Mouse (Mus musculus): ENCODE measurements around the gene Mrpl52.
A peak's percentile ranks its signal among the peaks of the same experiment; 100 is the strongest.

The Mrpl52 gene

DNA sequence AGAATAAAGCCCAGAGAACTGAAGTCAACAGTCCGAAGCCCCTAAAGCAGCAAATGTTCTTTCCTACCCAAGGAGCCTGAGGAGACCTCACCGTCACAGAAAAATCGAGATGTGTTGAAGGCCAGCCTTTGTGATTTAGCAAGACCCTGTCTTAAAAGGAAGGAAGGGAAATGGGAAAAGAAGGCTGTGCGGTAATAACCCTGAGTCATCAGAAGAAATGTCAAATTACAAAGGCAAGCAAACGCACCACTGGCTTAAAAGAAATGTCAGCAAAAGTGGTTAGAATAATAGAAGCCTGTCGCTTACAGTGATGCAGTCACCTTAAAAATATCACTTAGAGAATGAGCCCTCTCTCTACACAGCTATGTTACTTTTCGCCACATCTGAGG lies 28.2 kb upstream of the Mrpl52 start:
- no peak for DNase-seq (ENCODE audit: low read depth, low spot score)
- Histone ChIP-seq H3K27me3 (ENCODE audit: control insufficient read depth, insufficient read depth, low read length, poor library complexity, severe bottlenecking) (no peaks in the 10 kb centered on the region), H3K36me3 (ENCODE audit: control insufficient read depth, insufficient read depth, low read length, poor library complexity, severe bottlenecking) (no peaks in the 10 kb centered on the region)

DNA sequence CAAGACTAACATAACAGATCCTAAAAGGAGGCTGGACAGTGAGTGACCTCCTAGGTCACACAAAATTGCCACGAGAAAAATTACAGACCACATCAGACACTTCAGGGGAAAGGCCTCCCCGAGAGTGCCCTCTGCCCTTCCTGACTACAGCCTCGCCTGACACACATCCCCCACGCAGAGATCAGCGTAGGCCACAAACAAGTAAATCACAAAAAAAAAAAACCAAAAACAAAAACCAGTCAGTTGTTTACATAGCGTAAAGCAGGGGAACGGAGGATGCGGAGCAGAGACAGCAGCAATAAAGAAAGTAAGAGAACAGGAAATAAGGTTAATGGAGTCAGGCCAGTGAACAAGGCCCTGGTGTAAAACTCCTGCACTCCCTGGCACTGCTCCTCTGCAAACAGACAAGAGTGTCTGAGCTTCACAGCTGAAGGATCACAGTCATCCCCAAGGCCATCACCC lies 27.8 kb upstream of the Mrpl52 start:
- Histone ChIP-seq H3K36me3 (ENCODE audit: control insufficient read depth, insufficient read depth, low read length, poor library complexity, severe bottlenecking) (no peaks in the 10 kb centered on the region), H3K27me3 (ENCODE audit: control insufficient read depth, insufficient read depth, low read length, poor library complexity, severe bottlenecking) (no peaks in the 10 kb centered on the region)
- DNase-seq (ENCODE audit: low read depth, low spot score): no peak

DNA sequence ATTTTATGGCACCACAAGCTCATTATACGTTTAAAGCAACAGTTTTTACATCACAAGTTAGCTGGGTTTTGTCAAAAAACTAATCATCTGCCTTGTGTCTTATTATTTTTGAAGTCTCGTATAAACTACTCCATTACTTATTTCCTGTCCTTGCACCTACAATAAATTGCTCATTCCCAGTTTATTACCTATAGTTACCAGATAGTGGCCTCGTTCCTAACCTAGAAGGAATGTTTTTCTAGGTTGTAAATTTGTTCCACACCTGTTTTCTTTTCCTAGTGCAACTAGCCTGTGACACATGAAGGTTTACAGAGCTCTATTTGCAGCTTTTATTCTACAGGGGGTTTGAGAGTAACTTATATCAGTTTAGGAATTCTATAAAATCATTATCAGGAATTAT lies 25.0 kb upstream of the Mrpl52 start:
- H3K36me3 ChIP-seq (ENCODE audit: control insufficient read depth, insufficient read depth, low read length, poor library complexity, severe bottlenecking): no peaks in the 10 kb centered on the region
- H3K27me3 ChIP-seq (ENCODE audit: control insufficient read depth, insufficient read depth, low read length, poor library complexity, severe bottlenecking): no peaks in the 10 kb centered on the region
- DNase-seq (ENCODE audit: low read depth, low spot score): no peak

DNA sequence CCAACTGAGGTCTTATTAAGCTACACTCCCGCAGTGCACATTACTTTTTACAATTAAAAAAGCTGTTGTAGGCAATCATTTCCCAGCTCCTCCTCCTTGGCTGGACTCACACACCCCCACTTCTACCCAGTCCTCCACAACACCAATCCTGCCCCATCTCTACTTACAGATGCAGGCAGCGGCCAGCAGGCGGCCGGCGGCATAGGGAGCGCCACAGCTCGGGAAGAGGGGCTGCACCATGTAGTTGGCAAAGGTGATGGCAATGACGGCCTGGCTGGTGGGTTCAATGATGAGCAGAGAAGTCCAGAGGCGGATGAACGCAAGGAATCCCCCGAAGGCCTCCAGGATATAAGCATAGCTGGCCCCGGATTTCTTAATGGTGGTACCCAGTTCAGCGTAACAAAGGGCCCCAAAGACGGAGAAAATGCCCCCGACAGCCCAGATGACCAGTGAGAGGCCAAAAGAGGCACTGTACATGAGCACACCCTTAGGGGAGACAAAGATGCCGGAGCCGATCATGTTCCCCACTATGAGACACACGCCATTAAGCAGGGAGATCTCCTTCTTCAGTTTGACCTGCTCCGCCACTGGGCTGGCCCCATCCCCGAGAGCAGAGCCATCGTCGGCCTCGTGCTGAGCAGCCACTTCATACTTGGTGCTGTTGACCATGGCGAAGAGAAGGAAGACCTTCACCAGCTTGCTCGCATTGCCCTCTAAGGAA lies 18.2 kb upstream of the Mrpl52 start:
- H3K27me3 ChIP-seq (ENCODE audit: control insufficient read depth, insufficient read depth, low read length, poor library complexity, severe bottlenecking): no peaks in the 10 kb centered on the region
- no peak for DNase-seq (ENCODE audit: low read depth, low spot score)
- H3K36me3 ChIP-seq (ENCODE audit: control insufficient read depth, insufficient read depth, low read length, poor library complexity, severe bottlenecking): no peaks in the 10 kb centered on the region

DNA sequence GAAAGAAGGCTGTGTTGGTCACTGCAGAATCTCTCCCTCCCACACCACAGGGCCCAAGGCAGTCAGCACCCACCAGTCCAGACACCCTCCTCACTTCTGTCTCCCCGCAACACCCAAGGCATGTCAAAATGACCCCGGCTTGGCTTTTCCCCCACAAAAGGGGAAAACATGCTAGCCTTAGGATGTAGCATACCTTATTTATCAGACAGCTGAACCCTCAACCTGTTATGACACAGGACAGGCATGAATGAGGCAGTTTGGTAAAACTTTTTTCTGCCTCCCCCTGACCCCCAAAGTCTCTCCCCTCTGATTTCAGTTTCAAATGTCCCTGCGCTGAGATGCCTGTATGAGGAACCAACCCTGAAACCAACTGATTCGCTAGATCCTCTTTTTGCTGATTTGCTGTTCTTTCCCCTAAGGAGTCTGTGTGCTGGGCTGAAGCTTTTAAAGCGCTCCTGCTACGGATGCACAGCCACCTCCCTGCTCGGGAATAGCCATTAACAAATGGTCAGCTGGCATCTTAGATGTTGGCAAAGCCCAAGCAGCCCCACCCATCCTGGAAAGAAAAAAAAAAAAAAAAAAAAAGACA lies 17.6 kb upstream of the Mrpl52 start:
- Histone ChIP-seq H3K36me3 (ENCODE audit: control insufficient read depth, insufficient read depth, low read length, poor library complexity, severe bottlenecking) (no peaks in the 10 kb centered on the region), H3K27me3 (ENCODE audit: control insufficient read depth, insufficient read depth, low read length, poor library complexity, severe bottlenecking) (no peaks in the 10 kb centered on the region)
- peak; percentile 81 for DNase-seq (ENCODE audit: low read depth, low spot score)

DNA sequence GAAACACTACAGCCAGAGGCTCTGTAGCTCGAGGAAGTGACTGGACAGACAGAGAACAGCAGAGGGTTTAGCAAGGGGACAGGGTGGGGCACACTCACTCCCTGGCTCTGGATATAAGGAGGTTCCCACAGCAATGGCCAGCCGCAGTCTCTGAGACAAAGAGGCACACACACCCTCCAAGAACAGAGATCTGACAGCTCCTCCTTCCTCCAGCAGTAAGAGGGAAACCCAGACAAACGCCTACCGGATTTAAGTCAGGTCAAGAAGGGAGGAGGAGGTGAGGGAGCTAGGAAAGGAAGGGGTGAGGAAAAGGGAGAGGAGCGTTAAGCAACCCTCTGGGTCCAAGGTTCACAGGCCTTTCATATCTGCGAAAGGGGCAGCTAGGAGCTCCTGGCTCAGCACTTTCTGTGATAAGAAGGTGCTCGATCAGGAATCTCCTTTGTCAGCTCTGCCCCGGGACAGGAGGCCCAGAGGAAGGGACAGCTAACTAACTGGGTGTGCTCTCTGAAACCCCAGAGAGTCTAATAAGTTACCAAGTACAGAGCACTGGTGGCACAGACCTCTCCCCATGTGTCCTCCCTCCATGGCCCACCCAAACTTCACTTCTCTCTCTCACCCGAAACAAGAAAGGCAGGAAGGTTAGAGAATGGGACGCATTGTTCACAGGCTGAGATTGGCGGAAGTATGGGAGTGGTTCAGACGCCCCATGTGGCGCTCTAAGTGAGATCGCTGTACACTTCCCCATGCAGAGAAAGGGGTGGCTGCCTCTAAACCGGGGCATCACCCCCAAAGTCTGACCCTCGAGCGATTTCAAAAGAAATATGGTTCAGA lies 16.5 kb upstream of the Mrpl52 start:
- peak; percentile 36 for DNase-seq (ENCODE audit: low read depth, low spot score)
- Histone ChIP-seq H3K36me3 (ENCODE audit: control insufficient read depth, insufficient read depth, low read length, poor library complexity, severe bottlenecking) (no peaks in the 10 kb centered on the region), H3K27me3 (ENCODE audit: control insufficient read depth, insufficient read depth, low read length, poor library complexity, severe bottlenecking) (no peaks in the 10 kb centered on the region)

DNA sequence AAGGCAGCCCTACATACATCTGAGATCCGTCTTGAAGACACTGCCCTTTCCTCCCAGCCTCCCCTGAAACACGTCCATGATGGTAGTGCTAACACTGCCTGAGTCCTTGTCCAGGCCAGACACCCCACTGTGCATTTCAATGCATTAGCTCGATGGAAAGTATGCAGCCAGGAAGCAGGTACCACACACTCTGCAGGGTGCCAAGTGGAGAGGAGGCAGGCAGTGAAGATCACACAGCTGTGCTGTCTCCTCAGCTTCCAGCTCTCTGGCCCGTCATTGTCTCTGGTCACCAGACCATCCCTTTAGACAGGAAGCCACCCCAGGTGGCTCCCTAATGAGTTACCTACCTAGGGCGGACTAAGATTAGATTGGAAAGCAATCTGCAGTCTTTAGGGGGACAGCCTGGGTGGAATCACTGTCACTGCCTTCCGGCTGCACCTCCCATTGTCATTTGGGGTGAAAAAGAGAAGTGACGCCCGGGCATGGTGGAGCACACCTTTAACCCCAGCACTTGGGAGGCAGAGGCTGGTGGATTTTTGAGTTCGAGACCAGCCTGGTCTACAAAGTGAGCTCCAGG lies 14.6 kb upstream of the Mrpl52 start:
- DNase-seq (ENCODE audit: low read depth, low spot score): peak; percentile 49
- no peaks in the 10 kb centered on the region for H3K27me3 ChIP-seq (ENCODE audit: control insufficient read depth, insufficient read depth, low read length, poor library complexity, severe bottlenecking)

DNA sequence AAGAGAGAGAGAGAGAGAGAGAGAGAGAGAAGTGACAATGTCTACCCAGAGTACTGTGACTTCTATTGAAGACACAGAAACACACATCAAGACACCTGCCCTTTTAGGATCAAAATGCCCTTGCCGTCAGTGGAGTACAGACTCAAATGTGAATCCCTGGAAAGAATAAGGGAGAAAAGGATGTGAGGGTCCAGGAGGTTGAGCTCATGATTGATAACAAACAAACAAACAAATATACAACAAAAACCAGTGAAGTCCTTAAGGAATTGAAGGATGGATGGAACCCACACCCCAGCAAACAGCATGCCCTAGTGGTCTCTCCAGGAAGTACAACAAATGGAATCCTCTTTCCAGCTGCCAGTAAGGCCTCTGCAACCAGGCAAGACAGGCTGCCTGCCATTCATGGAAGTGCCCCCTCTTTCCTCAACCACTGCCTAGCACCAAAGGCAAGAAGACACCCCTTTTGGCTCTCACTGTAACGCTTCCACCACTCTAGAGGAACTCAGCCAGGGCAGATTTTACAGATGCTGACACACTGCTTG lies 14.0 kb upstream of the Mrpl52 start:
- Histone ChIP-seq H3K36me3 (ENCODE audit: control insufficient read depth, insufficient read depth, low read length, poor library complexity, severe bottlenecking) (no peaks in the 10 kb centered on the region), H3K27me3 (ENCODE audit: control insufficient read depth, insufficient read depth, low read length, poor library complexity, severe bottlenecking) (no peaks in the 10 kb centered on the region)
- peak; percentile 44 for DNase-seq (ENCODE audit: low read depth, low spot score)

More for the DNA sequence above, 14.6 kb upstream of the Mrpl52 start:
- H3K36me3 ChIP-seq (ENCODE audit: control insufficient read depth, insufficient read depth, low read length, poor library complexity, severe bottlenecking): no peaks in the 10 kb centered on the region

DNA sequence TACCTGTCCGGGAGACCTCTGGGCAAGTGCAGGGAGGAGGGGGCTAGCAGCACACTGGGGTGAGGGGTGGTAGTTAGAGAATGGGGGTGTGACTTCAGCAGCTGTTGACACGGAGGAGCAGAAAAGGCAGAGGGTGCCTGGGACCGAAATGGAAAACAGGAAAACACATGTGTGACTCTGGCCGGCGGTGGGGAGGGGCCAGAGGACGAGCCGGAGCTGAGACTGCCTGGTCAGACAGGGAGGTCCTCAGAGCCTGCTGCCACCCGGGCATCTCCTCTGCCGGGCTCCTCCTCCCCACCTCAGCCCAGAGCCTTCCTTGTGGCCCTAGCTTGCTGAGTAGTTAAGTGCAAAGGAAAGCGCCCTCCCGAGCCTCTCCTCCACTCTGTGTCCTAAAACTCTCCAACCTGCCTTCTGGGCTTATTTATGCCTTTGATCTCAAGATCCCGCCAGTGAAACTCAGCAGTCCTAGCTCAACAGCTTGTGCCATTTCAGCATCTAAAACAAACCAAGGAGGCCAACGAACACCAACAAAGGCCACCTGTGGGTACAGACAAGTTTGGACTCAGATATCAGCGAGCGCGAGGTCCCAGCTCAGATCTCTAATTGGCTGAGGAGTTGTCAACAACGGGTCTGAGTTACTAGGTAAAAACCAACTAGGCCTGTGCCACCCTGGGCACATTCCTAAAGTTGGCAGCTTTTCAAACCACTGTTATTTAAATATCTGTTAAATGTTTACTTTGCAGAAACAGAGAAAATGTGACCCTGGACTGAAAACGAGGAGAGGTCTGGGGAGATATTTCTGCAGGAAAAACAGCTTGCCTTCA lies 12.6 kb upstream of the Mrpl52 start:
- no peak for DNase-seq (ENCODE audit: low read depth, low spot score)
- H3K27me3 ChIP-seq (ENCODE audit: control insufficient read depth, insufficient read depth, low read length, poor library complexity, severe bottlenecking): no peaks in the 10 kb centered on the region
- no peaks in the 10 kb centered on the region for H3K36me3 ChIP-seq (ENCODE audit: control insufficient read depth, insufficient read depth, low read length, poor library complexity, severe bottlenecking)

DNA sequence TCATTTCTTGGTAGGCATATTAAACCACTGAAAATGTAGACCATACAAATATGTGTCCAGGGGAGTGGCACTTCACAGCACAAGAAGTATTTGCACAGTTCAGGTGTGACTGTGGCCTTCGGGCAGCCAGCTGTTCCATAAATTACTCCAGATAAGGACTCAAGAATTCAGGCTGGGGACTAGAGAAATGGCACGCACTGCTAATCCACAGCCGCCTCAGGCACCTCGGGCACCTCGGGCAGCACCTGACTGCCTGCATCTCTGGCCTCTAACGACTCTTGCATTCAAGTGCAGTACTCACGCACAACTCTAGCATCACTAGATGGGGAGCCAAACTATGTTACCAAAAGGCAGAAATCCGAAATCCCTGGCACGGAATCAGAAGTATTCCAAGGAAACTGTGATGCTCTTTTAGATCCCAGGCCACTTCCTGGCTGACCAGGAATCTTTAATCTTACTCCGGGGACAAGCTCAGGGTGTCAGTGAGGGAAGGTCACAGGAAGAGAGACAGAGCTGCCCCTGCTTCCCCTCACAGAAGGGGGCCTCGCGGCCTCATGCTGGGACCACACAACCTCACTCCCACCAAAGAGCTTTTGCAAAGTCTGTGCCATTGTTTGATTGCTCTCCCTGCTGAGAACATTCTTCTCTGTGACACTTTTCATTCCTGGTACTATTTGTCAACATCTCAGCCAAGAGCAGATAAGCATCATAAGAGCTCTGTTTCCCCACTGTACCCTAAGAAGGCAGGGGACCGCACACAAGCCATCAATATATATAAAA lies 11.3 kb upstream of the Mrpl52 start:
- H3K27me3 ChIP-seq (ENCODE audit: control insufficient read depth, insufficient read depth, low read length, poor library complexity, severe bottlenecking): no peaks in the 10 kb centered on the region
- no peaks in the 10 kb centered on the region for H3K36me3 ChIP-seq (ENCODE audit: control insufficient read depth, insufficient read depth, low read length, poor library complexity, severe bottlenecking)
- no peak for DNase-seq (ENCODE audit: low read depth, low spot score)

DNA sequence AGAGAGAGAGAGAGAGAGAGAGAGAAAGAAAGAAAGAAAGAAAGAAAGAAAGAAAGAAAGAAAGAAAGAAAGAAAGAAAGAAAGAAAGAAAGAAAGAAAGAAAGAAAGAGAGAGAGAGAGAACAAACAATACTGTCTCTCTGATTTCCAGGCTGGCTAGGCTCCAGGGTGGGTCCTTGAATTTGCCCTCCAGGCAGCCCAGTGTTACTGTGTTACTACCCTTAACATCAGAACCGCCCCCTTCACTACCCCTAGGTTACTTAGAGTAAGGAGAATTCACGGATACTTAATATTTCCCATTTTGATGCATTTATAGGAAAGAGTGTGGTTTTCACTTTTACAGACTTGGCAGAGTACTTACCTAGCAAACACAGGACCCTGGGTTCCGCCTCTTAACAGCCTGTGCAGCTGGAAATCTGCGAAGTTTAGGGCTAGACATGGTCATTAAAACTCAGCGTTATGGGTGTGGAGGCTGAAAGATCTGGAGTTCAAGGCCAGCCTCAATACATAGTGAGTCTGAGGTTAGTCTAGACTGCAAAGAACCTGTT lies 10.4 kb upstream of the Mrpl52 start:
- DNase-seq (ENCODE audit: low read depth, low spot score): no peak
- H3K27me3 ChIP-seq (ENCODE audit: control insufficient read depth, insufficient read depth, low read length, poor library complexity, severe bottlenecking): no peaks in the 10 kb centered on the region
- no peaks in the 10 kb centered on the region for H3K36me3 ChIP-seq (ENCODE audit: control insufficient read depth, insufficient read depth, low read length, poor library complexity, severe bottlenecking)

DNA sequence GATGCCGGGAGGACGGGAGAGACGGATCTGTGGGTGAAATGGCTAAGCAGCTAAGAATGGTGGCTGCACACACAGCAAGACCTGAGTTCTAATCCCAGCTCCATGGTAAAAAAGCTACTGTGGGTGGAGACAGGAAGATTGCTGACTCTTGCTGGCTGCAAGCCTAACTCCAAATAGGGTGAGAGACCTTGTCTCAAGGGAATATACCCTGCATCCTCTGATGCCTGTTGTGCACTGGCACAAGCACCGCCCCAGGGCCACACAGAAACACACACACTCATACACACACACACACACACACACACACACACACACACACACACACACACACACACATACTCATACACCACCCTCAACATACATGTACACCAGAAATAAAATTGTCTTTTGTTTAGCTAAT lies 9.9 kb upstream of the Mrpl52 start:
- Histone ChIP-seq H3K27me3 (ENCODE audit: control insufficient read depth, insufficient read depth, low read length, poor library complexity, severe bottlenecking) (no peaks in the 10 kb centered on the region), H3K36me3 (ENCODE audit: control insufficient read depth, insufficient read depth, low read length, poor library complexity, severe bottlenecking) (no peaks in the 10 kb centered on the region)

DNA sequence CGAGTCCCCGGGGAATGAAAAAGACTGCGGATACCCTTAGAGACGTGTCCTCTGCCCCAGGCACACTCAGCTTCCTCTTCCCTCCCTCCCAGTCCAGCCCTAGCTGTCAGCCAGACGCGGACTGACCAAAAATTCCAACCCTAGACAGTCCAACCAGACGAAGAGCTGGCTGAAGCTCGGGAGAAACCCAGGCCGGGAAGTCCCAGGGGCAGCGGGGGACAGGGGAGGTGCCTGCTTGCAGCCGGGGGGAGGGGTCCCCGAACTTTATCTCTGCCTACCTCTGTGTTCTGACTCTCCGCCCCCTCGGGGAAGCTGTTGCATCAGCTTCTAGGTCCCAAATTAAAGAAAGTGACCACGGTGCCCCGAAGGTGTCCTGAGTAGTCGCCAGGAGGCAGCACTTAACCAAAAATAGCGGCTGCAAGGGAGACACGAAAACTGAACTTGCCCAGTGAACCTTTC lies 9.1 kb upstream of the Mrpl52 start, which contains the start of gene Slc7a7:
Slc7a7 (minus strand) TSS at position 158 of the 459 bp plus-strand sequence.
- peak; percentile 57 for DNase-seq (ENCODE audit: low read depth, low spot score)
- Histone ChIP-seq H3K36me3 (ENCODE audit: control insufficient read depth, insufficient read depth, low read length, poor library complexity, severe bottlenecking) (no peaks in the 10 kb centered on the region), H3K27me3 (ENCODE audit: control insufficient read depth, insufficient read depth, low read length, poor library complexity, severe bottlenecking) (no peaks in the 10 kb centered on the region)

More for the DNA sequence above, 9.9 kb upstream of the Mrpl52 start:
- peak; percentile 38 for DNase-seq (ENCODE audit: low read depth, low spot score)
